Mouse (Mus musculus) midbrain, embryonic 14.5 days (tissue): ENCODE results near the gene Cd101. TPM values are rescaled to one million over a fixed set of nuclear protein-coding genes. Genes with fewer than 3 reads are reported as not detected.

Experiments
- ATAC-seq: fragments of 200-750 bp; cut with Nextera tagmentation; 2 replicates; pipeline ENCODE4 v1.8.0; 2017; ENCODE audit warnings: moderate number of reproducible peaks, moderate library complexity; ENCODE audit not compliant: low FRiP score, low TSS enrichment
- DNase-seq: peaks from one replicate; pipeline ENCODE4 v3.0.0-alpha.2; 2015
- H3K27ac ChIP-seq: fragments of 300-500 bp; sonication (generic); replicated peaks from 2 replicates; pipeline ENCODE4 v1.5.1; 2014; ENCODE audit warnings: mild to moderate bottlenecking, low read depth, low read length, moderate library complexity
- H3K27me3 ChIP-seq: fragments of 300-500 bp; sonication (generic); 2 replicates; pipeline ENCODE4 v1.6.1; 2014; ENCODE audit warnings: low read length, control low read depth, mixed read lengths; ENCODE audit not compliant: control insufficient read depth, insufficient read depth
- H3K36me3 ChIP-seq: fragments of 300-500 bp; sonication (generic); 2 replicates; pipeline ENCODE4 v1.6.1; 2014; ENCODE audit warnings: low read length, control low read depth; ENCODE audit not compliant: control insufficient read depth, insufficient read depth
- H3K4me1 ChIP-seq: fragments of 300-500 bp; sonication (generic); 2 replicates; pipeline ENCODE4 v1.6.1; 2014; ENCODE audit warnings: mild to moderate bottlenecking, antibody characterized with exemption, low read length, control low read depth; ENCODE audit not compliant: control insufficient read depth, insufficient read depth
- H3K4me2 ChIP-seq: fragments of 300-500 bp; sonication (generic); 2 replicates; pipeline ENCODE4 v1.6.1; 2014; ENCODE audit warnings: mild to moderate bottlenecking, low read length, moderate library complexity
- H3K4me3 ChIP-seq: fragments of 300-500 bp; sonication (generic); replicated peaks from 2 replicates; pipeline ENCODE4 v1.5.1; 2014; ENCODE audit warnings: low read depth, low read length
- H3K9ac ChIP-seq: fragments of 300-500 bp; sonication (generic); replicated peaks from 2 replicates; pipeline ENCODE4 v1.6.1; 2014; ENCODE audit warnings: mild to moderate bottlenecking, low read length, moderate library complexity
- H3K9me3 ChIP-seq: fragments of 300-500 bp; sonication (generic); 2 replicates; pipeline ENCODE4 v1.6.1; 2016; ENCODE audit warnings: low read length, control low read depth, mixed read lengths; ENCODE audit not compliant: control insufficient read depth
- WGBS: fragments of 180-500 bp; shearing (Covaris S2); extraction: QIAGEN DNeasy Blood & Tissue Kit; methylation state at CpG from one replicate; pipeline ENCODE4 v1.1.7; 2014; 5-methylcytosine and 5-hydroxymethylcytosine counted together
- polyA plus RNA-seq: library from polyadenylated mRNA; unstranded; fragments of >200 nt; fragmentation: Nextera tagmentation; extraction: Ambion mirVana; gene quantifications from 2 replicates; pipeline ENCODE4 v1.2.1, GENCODE M21; 2014

Cd101 gene
- polyA plus RNA-seq, 1 experiment from 2014 or later, result not detected

- Histone ChIP-seq H3K27ac (no peak overlapping the region), H3K36me3 (no peaks in the 10 kb centered on the region), H3K4me2 (no peak overlapping the region), H3K4me3 (no peak overlapping the region), H3K27me3 (no peaks in the 10 kb centered on the region), H3K9me3 (no peaks in the 10 kb centered on the region), H3K9ac (no peak overlapping the region), H3K4me1 (no peaks in the 10 kb centered on the region)
- no peak for ATAC-seq
- whole genome bisulfite sequencing, result 91% methylated on average over 15 of the region's 15 CpGs
- DNase-seq, result no peak
These were observed 25.6 kb downstream of the Cd101 start for GRCm38 (mm10) chr3:101003575-101004356.

GRCm38 (mm10) chr3:100999732-101000131 is 29.6 kb downstream of the Cd101 start:
- ATAC-seq, result no peak
- Histone ChIP-seq H3K4me1 (no peaks in the 10 kb centered on the region; the same call in 1 of the 2 replicates), H3K27ac (no peak overlapping the region), H3K9ac (no peak overlapping the region), H3K4me2 (no peak overlapping the region), H3K9me3 (no peaks in the 10 kb centered on the region), H3K4me3 (no peak overlapping the region), H3K36me3 (no peaks in the 10 kb centered on the region), H3K27me3 (no peaks in the 10 kb centered on the region)
- no peak for DNase-seq
- 17% methylated on average over 2 of the region's 2 CpGs for WGBS

- H3K27me3 ChIP-seq, result no peaks in the 10 kb centered on the region
- 20% methylated on average over 6 of the region's 6 CpGs for WGBS
- DNase-seq (peak; percentile 85), ATAC-seq (peak; percentile 34; the same call in 1 of the 2 replicates)
- no peak overlapping the region for H3K9ac ChIP-seq
- H3K4me2 ChIP-seq, result no peak overlapping the region
- no peaks in the 10 kb centered on the region; the same call in 1 of the 2 replicates for H3K4me1 ChIP-seq
- no peaks in the 10 kb centered on the region for H3K9me3 ChIP-seq
- H3K36me3 ChIP-seq, result no peaks in the 10 kb centered on the region
- H3K4me3 ChIP-seq, result no peak overlapping the region
- H3K27ac ChIP-seq, result no peak overlapping the region
These were observed 30.4 kb downstream of the Cd101 start for GRCm38 (mm10) chr3:100998904-100999340.

- Histone ChIP-seq H3K27ac (no peak overlapping the region), H3K9me3 (no peaks in the 10 kb centered on the region), H3K4me3 (no peak overlapping the region), H3K27me3 (no peaks in the 10 kb centered on the region), H3K36me3 (no peaks in the 10 kb centered on the region), H3K9ac (no peak overlapping the region), H3K4me1 (no peaks in the 10 kb centered on the region; the same call in 1 of the 2 replicates), H3K4me2 (no peak overlapping the region)
- ATAC-seq (no peak), DNase-seq (no peak)
- WGBS, result 86% methylated on average over 10 of the region's 10 CpGs
These were observed 31.4 kb downstream of the Cd101 start for GRCm38 (mm10) chr3:100997785-100998570.

- H3K9me3 ChIP-seq, result no peaks in the 10 kb centered on the region
- WGBS, result 51% methylated on average over 4 of the region's 4 CpGs
- no peaks in the 10 kb centered on the region for H3K27me3 ChIP-seq
- no peak overlapping the region for H3K9ac ChIP-seq
- DNase-seq (no peak), ATAC-seq (no peak)
- H3K27ac ChIP-seq, result 0 out of 2 replicates have a peak overlapping the region, but pooled peaks have one; percentile 2
- no peak overlapping the region for H3K4me2 ChIP-seq
- no peaks in the 10 kb centered on the region for H3K36me3 ChIP-seq
- H3K4me1 ChIP-seq, result no peaks in the 10 kb centered on the region; the same call in 1 of the 2 replicates
- H3K4me3 ChIP-seq, result no peak overlapping the region
These were observed 35.1 kb downstream of the Cd101 start for GRCm38 (mm10) chr3:100994252-100994651.

- DNase-seq (no peak), ATAC-seq (no peak)
- 0 out of 2 replicates have a peak overlapping the region, but pooled peaks have one; percentile 13 for H3K27ac ChIP-seq
These were observed 35.6 kb downstream of the Cd101 start for GRCm38 (mm10) chr3:100993718-100994117.

GRCm38 (mm10) chr3:100993158-100993557 is 36.2 kb downstream of the Cd101 start:
- H3K27me3 ChIP-seq, result no peaks in the 10 kb centered on the region
- H3K4me2 ChIP-seq, result no peak overlapping the region
- ATAC-seq (no peak), DNase-seq (no peak)
- no peak overlapping the region for H3K4me3 ChIP-seq
- H3K4me1 ChIP-seq, result no peaks in the 10 kb centered on the region; the same call in 1 of the 2 replicates
- no peaks in the 10 kb centered on the region for H3K9me3 ChIP-seq
- no peak overlapping the region for H3K27ac ChIP-seq
- no peaks in the 10 kb centered on the region for H3K36me3 ChIP-seq
- WGBS, result 77% methylated on average over 7 of the region's 7 CpGs
- H3K9ac ChIP-seq, result no peak overlapping the region

More at GRCm38 (mm10) chr3:100993718-100994117, 35.6 kb downstream of the Cd101 start:
- Histone ChIP-seq H3K9ac (no peak overlapping the region), H3K4me2 (no peak overlapping the region), H3K9me3 (no peaks in the 10 kb centered on the region), H3K27me3 (no peaks in the 10 kb centered on the region), H3K36me3 (no peaks in the 10 kb centered on the region), H3K4me1 (no peaks in the 10 kb centered on the region; the same call in 1 of the 2 replicates), H3K4me3 (no peak overlapping the region)
- 87% methylated on average over 15 of the region's 15 CpGs for WGBS

GRCm38 (mm10) chr3:100990231-100990630 is 39.1 kb downstream of the Cd101 start:
- ATAC-seq, result no peak
- WGBS, result 33% methylated on average over 1 of the region's 1 CpGs
- no peak for DNase-seq

More at GRCm38 (mm10) chr3:100990231-100990630, 39.1 kb downstream of the Cd101 start:
- no peaks in the 10 kb centered on the region for H3K27me3 ChIP-seq
- no peak overlapping the region for H3K27ac ChIP-seq
- H3K4me2 ChIP-seq, result no peak overlapping the region
- H3K4me1 ChIP-seq, result no peaks in the 10 kb centered on the region; the same call in 1 of the 2 replicates
- no peaks in the 10 kb centered on the region for H3K9me3 ChIP-seq
- H3K36me3 ChIP-seq, result no peaks in the 10 kb centered on the region
- H3K9ac ChIP-seq, result no peak overlapping the region
- H3K4me3 ChIP-seq, result no peak overlapping the region
